Mouse (Mus musculus) MEL (cell line): ENCODE measurements around the gene N4bp2l1. TPM values are rescaled to one million over a fixed set of nuclear protein-coding genes. Genes with fewer than 3 reads are reported as not detected.

ENCODE experiments used
- DNase-seq: peaks from one replicate; pipeline ENCODE4 v3.0.0; 2011; ENCODE audit warnings: low read depth, low spot score
- H3K27ac ChIP-seq: 2 replicates; pipeline ENCODE4 v1.5.1; 2012; ENCODE audit warnings: low read depth, mild to moderate bottlenecking, control low read depth, low read length, moderate library complexity; ENCODE audit not compliant: control insufficient read depth
- H3K27me3 ChIP-seq, 2 experiments: fragments of 150-350 bp in 1 of 2; sonication (generic) in 1 of 2; 2 replicates each; pipeline ENCODE4 v1.6.1; 2012; ENCODE audit warnings: low read length in 2 of 2, mild to moderate bottlenecking in 2 of 2, improper control_type of control experiment in 1 of 2, moderate library complexity in 1 of 2; ENCODE audit not compliant: insufficient read depth in 2 of 2, control insufficient read depth in 1 of 2
- H3K36me3 ChIP-seq, 2 experiments: 2 replicates each; pipeline ENCODE4 v1.6.1; 2012 to 2014; ENCODE audit warnings: low read length in 2 of 2, improper control_type of control experiment in 1 of 2, inconsistent platforms in 1 of 2, mild to moderate bottlenecking in 1 of 2; ENCODE audit not compliant: insufficient read depth in 2 of 2, control insufficient read depth in 1 of 2
- H3K4me1 ChIP-seq, 2 experiments: fragments of 150-350 bp in 1 of 2; sonication (generic) in 1 of 2; 2 replicates each; pipeline ENCODE4 v1.6.1; 2012; ENCODE audit warnings: low read length in 2 of 2, improper control_type of control experiment in 1 of 2, mild to moderate bottlenecking in 1 of 2; ENCODE audit not compliant: insufficient read depth in 2 of 2, control insufficient read depth in 1 of 2
- H3K4me3 ChIP-seq, 2 experiments: fragments of 150-350 bp in 1 of 2; sonication (generic) in 1 of 2; 2 replicates each; pipeline ENCODE4 v1.5.1; 2012; ENCODE audit warnings: low read depth in 2 of 2, low read length in 2 of 2, mild to moderate bottlenecking in 2 of 2, moderate library complexity in 2 of 2, control low read depth in 1 of 2, improper control_type of control experiment in 1 of 2; ENCODE audit not compliant: control insufficient read depth in 1 of 2, insufficient read depth in 1 of 2
- H3K79me2 ChIP-seq: 2 replicates; pipeline ENCODE4 v1.6.1; 2012; ENCODE audit warnings: mild to moderate bottlenecking, low read length, moderate library complexity; ENCODE audit not compliant: control insufficient read depth, poor library complexity, insufficient read depth
- H3K9ac ChIP-seq: 2 replicates; pipeline ENCODE4 v1.6.1; 2012; ENCODE audit warnings: low read depth, mild to moderate bottlenecking, control low read depth, low read length, moderate library complexity; ENCODE audit not compliant: control insufficient read depth, poor library complexity, severe bottlenecking
- H3K9me3 ChIP-seq: fragments of 150-350 bp; sonication (generic); replicated peaks from 2 replicates; pipeline ENCODE4 v1.6.1; 2012; ENCODE audit warnings: mild to moderate bottlenecking, low read length, improper control_type of control experiment, moderate library complexity; ENCODE audit not compliant: insufficient read depth
- BHLHE40 ChIP-seq: IDR thresholded peaks from 2 replicates; pipeline ENCODE4 v1.6.1; 2012; ENCODE audit warnings: low read depth, mild to moderate bottlenecking, inconsistent platforms, low read length, improper control_type of control experiment, borderline replicate concordance
- E2F4 ChIP-seq: IDR thresholded peaks from 2 replicates; pipeline ENCODE4 v1.6.1; 2011; ENCODE audit warnings: low read depth, low read length, improper control_type of control experiment, borderline replicate concordance
- ELF1 ChIP-seq: IDR thresholded peaks from 2 replicates; pipeline ENCODE4 v1.6.1; 2014; ENCODE audit warnings: low read depth, mild to moderate bottlenecking, inconsistent platforms, low read length, improper control_type of control experiment, moderate library complexity
- ETS1 ChIP-seq: IDR thresholded peaks from 2 replicates; pipeline ENCODE4 v1.6.1; 2012; ENCODE audit warnings: low read depth, mild to moderate bottlenecking, inconsistent platforms, low read length, improper control_type of control experiment, moderate library complexity
- GABPA ChIP-seq: IDR thresholded peaks from 2 replicates; pipeline ENCODE4 v1.6.1; 2012; ENCODE audit warnings: low read depth, mild to moderate bottlenecking, inconsistent platforms, low read length, improper control_type of control experiment, moderate library complexity
- HCFC1 ChIP-seq: IDR thresholded peaks from 2 replicates; pipeline ENCODE4 v1.6.1; 2012; ENCODE audit warnings: low read depth, mild to moderate bottlenecking, inconsistent platforms, low read length, improper control_type of control experiment, moderate library complexity
- KAT2A ChIP-seq: conservative IDR thresholded peaks from 2 replicates; pipeline ENCODE4 v1.6.1; 2012; ENCODE audit warnings: low read depth, low read length, improper control_type of control experiment, inconsistent platforms
- MAX ChIP-seq: IDR thresholded peaks from 2 replicates; pipeline ENCODE4 v1.6.1; 2011; ENCODE audit warnings: low read length, improper control_type of control experiment
- MAZ ChIP-seq: IDR thresholded peaks from 2 replicates; pipeline ENCODE4 v1.6.1; 2012; ENCODE audit warnings: low read depth, mild to moderate bottlenecking, inconsistent platforms, low read length, improper control_type of control experiment
- MXI1 ChIP-seq: IDR thresholded peaks from 2 replicates; pipeline ENCODE4 v1.6.1; 2011; ENCODE audit warnings: mild to moderate bottlenecking, low read depth, low read length, improper control_type of control experiment
- MYB ChIP-seq: IDR thresholded peaks from 2 replicates; pipeline ENCODE4 v1.6.1; 2011; ENCODE audit warnings: mild to moderate bottlenecking, low read depth, low read length, improper control_type of control experiment
- MYC ChIP-seq: IDR thresholded peaks from 2 replicates; pipeline ENCODE4 v1.6.1; 2011; ENCODE audit warnings: low read depth, mild to moderate bottlenecking, low read length, improper control_type of control experiment, moderate library complexity
- NELFE ChIP-seq: IDR thresholded peaks from 2 replicates; pipeline ENCODE4 v1.6.1; 2011; ENCODE audit warnings: low read depth, low read length, improper control_type of control experiment
- NRF1 ChIP-seq: IDR thresholded peaks from 2 replicates; pipeline ENCODE4 v1.6.1; 2014; ENCODE audit warnings: low read depth, mild to moderate bottlenecking, inconsistent platforms, low read length, improper control_type of control experiment, moderate library complexity; ENCODE audit not compliant: poor library complexity, insufficient read depth, severe bottlenecking
- POLR2A ChIP-seq, 2 experiments: IDR thresholded peaks; 2 replicates each; pipeline ENCODE4 v1.6.1; 2011 to 2012; ENCODE audit warnings: low read length in 2 of 2, mild to moderate bottlenecking in 2 of 2, control low read depth in 1 of 2, improper control_type of control experiment in 1 of 2, low read depth in 1 of 2, moderate library complexity in 1 of 2; ENCODE audit not compliant: control insufficient read depth in 1 of 2, insufficient read depth in 1 of 2, poor library complexity in 1 of 2
- POLR2AphosphoS2 ChIP-seq: IDR thresholded peaks from 2 replicates; pipeline ENCODE4 v1.6.1; 2011; ENCODE audit warnings: low read length, improper control_type of control experiment
- RAD21 ChIP-seq: IDR thresholded peaks from 2 replicates; pipeline ENCODE4 v1.6.1; 2011; ENCODE audit warnings: mild to moderate bottlenecking, low read depth, low read length, improper control_type of control experiment
- RCOR1 ChIP-seq: IDR thresholded peaks from 2 replicates; pipeline ENCODE4 v1.6.1; 2012; ENCODE audit warnings: low read depth, mild to moderate bottlenecking, inconsistent platforms, low read length, improper control_type of control experiment
- TBP ChIP-seq: IDR thresholded peaks from 2 replicates; pipeline ENCODE4 v1.8.0; 2011; ENCODE audit warnings: low read depth, low read length, improper control_type of control experiment
- TCF12 ChIP-seq: IDR thresholded peaks from 2 replicates; pipeline ENCODE4 v1.6.1; 2014; ENCODE audit warnings: low read depth, mild to moderate bottlenecking, inconsistent platforms, low read length, improper control_type of control experiment, moderate library complexity
- UBTF ChIP-seq: IDR thresholded peaks from 2 replicates; pipeline ENCODE4 v1.6.1; 2012; ENCODE audit warnings: low read depth, mild to moderate bottlenecking, inconsistent platforms, low read length, improper control_type of control experiment, moderate library complexity, borderline replicate concordance; ENCODE audit not compliant: insufficient read depth
- ZC3H11A ChIP-seq: IDR thresholded peaks from 2 replicates; pipeline ENCODE4 v1.6.1; 2012; ENCODE audit warnings: low read depth, mild to moderate bottlenecking, inconsistent platforms, low read length, improper control_type of control experiment
- ZNF384 ChIP-seq: IDR thresholded peaks from 2 replicates; pipeline ENCODE4 v1.6.1; 2012; ENCODE audit warnings: low read depth, mild to moderate bottlenecking, inconsistent platforms, low read length, improper control_type of control experiment
- polyA plus RNA-seq, 2 experiments: library from polyadenylated mRNA; stranded (reverse) in 1 of 2; unstranded in 1 of 2; fragments of >175 nt in 1 of 2; fragments of >200 nt in 1 of 2; gene quantifications; 2 replicates each; pipeline versions ENCODE4 v1.2.1 to v1.2.4; 2012; ENCODE audit warnings: low replicate concordance in 2 of 2, low read depth in 1 of 2; ENCODE audit not compliant: insufficient read length in 2 of 2, insufficient read depth in 1 of 2, missing spikeins in 1 of 2
- total RNA-seq: library from RNA; depleted of rRNA; stranded (reverse); fragments of 300-350 nt; gene quantifications from 2 replicates; pipeline ENCODE4 v1.2.3, GENCODE M21; 2012

Gene N4bp2l1
- total and polyA plus RNA-seq, 3 experiments, result 2.6 to 15.0 TPM; not detected in 1

- TF ChIP-seq MAX (peak; percentile 88), MYC (peak; percentile 97), KAT2A (peak; percentile 42; the same call in 1 of the 2 replicates), POLR2AphosphoS2 (no peak)
These were observed 1.5 kb downstream of the N4bp2l1 start (continued) for GRCm38 (mm10) chr5:150595366-150596016.

GRCm38 (mm10) chr5:150594649-150595339 is 2.2 kb downstream of the N4bp2l1 start:
- Histone ChIP-seq H3K4me3 (peak overlapping the region; percentile 62 to 80), H3K27me3 (no peaks in the 10 kb centered on the region), H3K9me3 (no peaks in the 10 kb centered on the region), H3K4me1 (peaks cover 16 to 19% of the 10 kb centered on the region in 2 experiments), H3K79me2 (peaks cover 10% of the 10 kb centered on the region; the same call in 1 of the 2 replicates), H3K9ac (peak overlapping the region; percentile 83), H3K36me3 (peaks cover 0 to 25% of the 10 kb centered on the region in 2 experiments; a peak in 2 of 4 replicates), H3K27ac (peak overlapping the region; percentile 4; the same call in 1 of the 2 replicates)
- peak; percentile 66 for DNase-seq
- TF ChIP-seq POLR2A (IDR thresholded peaks at IDR 0.05; ENCODE audit: control insufficient read depth in 1 of 2, insufficient read depth in 1 of 2, low read depth in 1 of 2, low read length in 2 of 2, poor library complexity in 1 of 2) (no peak), TBP (no peak), ELF1 (no peak), UBTF (0 out of 2 replicates have a peak, but pooled peaks have one; percentile 7), BHLHE40 (no peak), RAD21 (no peak), HCFC1 (0 out of 2 replicates have a peak, but pooled peaks have one; percentile 4), ETS1 (no peak)

- Histone ChIP-seq H3K9ac (peak overlapping the region; percentile 83), H3K9me3 (no peaks in the 10 kb centered on the region), H3K79me2 (peaks cover 10% of the 10 kb centered on the region; the same call in 1 of the 2 replicates), H3K27me3 (no peaks in the 10 kb centered on the region), H3K4me1 (peaks cover 16 to 19% of the 10 kb centered on the region in 2 experiments), H3K36me3 (peaks cover 0 to 25% of the 10 kb centered on the region in 2 experiments; a peak in 2 of 4 replicates), H3K27ac (peak overlapping the region; percentile 77), H3K4me3 (peak overlapping the region; percentile 62 to 80)
- DNase-seq, result peak; percentile 72
- TF ChIP-seq MAZ, result peak; percentile 82; the same call in 1 of the 2 replicates
- TF ChIP-seq NRF1, result peak; percentile 52; the same call in 1 of the 2 replicates
- no peak for TF ChIP-seq BHLHE40
- TF ChIP-seq ZC3H11A, result no peak
- TF ChIP-seq NELFE, result no peak; the same call in 1 of the 2 replicates
- no peak for TF ChIP-seq ZNF384
- TF ChIP-seq RCOR1, result no peak
- no peak for TF ChIP-seq ELF1
- TF ChIP-seq MXI1, result peak; percentile 91
- TF ChIP-seq GABPA, result no peak
- TF ChIP-seq MYB, result no peak
- TF ChIP-seq E2F4, result no peak; the same call in 1 of the 2 replicates
- TF ChIP-seq HCFC1, result 0 out of 2 replicates have a peak, but pooled peaks have one; percentile 26
- TF ChIP-seq RAD21, result no peak
- TF ChIP-seq TCF12, result 0 out of 2 replicates have a peak, but pooled peaks have one; percentile 16
- no peak for TF ChIP-seq KAT2A
These were observed 3.0 kb downstream of the N4bp2l1 start for GRCm38 (mm10) chr5:150593756-150594648.
